Mouse (Mus musculus): ENCODE measurements around the gene Cnpy3.
"Not testable (repeated sequence)": the region's sequence is repeated elsewhere in the genome, so short reads cannot be mapped to it uniquely, and the experiment has no call there.

Cnpy3 gene

DNA sequence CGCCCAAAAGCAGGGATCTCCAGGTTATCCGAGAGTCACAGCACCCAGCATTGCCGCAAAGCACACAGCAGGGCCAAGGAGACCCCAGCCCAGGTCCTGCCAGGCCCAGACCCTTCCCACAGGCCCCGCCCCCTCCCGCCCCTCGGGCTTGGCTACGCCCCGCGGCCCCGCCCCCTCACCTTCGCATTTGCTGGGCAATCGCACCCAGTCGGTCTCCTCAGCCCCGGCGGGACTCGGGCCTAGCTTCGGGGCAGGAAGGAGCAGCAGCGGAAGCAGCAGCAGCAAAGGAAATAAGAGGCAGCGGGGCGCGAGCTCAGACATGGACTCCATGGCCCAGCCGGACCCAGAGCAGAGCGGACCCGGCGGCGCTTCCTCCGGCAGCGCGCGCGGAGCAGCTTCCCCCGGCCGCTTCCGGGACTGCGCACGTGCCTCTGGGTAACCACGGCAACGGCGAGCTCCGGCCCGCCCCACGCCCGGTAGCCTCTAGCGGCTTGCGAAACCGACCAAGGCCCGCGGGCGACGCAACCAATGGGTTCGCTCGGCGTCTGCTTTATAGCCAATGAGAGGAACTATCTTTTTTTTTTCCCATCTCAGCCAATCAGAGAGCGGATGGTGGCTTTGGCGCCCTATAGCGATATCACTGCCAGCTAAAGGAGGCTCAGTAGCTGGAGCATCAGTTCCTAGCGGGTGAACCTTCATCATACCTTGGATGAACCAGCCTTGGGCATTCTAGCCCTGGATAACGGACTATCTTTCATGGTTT, at the start of gene Cnpy3:
Cnpy3 (minus strand) TSS at position 421 of the 763 bp plus-strand sequence.
- peak; percentile 98 for DNase-seq (ENCODE audit: low read depth, low spot score)

DNA sequence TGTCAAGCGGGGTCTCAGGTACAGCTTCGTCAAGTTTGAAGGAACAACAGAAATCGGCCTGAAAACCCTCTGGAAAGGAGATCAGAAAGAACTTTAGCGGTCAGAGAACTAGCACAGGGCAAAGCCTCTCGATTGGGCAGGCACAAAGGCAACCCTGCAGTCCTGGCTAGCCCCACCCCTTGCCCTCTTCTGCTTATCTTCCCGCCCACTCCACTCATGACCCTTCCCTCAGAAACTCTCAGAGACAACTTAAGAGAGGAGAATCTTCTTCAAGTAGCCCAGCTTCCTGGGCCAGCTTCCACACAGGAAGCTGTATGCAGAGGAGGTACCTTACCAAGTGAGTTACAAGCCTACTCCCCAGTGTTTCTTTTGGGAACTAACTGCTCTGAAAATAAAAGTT, 49.7 kb upstream of the Cnpy3 start:
- DNase-seq (ENCODE audit: low read depth, low spot score), result no peak

DNA sequence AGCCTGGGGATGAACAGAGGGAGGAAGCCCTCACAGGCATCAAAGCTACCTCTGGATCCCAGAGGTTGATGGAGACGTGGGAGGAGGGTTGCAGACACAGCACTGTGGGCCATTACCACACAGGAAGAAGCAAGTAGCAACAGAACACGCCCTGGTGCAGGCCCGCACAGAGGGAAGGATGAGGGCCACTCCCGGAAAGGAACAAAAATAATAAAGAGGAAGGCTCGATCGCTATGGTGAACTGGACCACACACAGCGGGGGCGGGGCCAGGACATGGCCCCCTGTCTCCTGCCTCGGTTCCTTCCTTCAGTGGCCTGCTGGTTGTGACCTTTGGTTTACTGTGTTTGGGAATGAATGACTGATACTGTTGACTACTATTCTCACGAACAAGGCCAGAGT, 47.7 kb upstream of the Cnpy3 start:
- DNase-seq (ENCODE audit: low read depth, low spot score), result no peak

DNA sequence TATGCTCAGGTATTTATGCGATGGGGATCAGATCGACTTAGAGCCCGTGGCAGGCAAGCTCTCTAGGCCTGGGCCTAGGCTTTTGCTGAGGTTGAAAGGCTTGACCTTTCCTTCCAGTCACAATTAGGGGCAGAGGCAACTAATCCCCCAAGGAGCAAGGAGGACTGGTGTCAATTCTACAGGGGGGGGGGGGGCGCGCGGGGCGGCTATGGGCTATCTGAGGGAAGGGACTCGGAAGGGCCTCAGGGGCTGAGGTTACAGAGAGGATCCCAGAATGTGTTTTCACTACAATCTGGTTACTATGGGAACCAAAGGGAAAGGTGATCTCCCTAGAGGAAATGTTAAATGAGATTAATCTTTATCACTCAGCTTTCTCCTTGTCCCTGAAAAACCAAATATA, 45.4 kb upstream of the Cnpy3 start:
- DNase-seq (ENCODE audit: low read depth, low spot score), result no peak

DNA sequence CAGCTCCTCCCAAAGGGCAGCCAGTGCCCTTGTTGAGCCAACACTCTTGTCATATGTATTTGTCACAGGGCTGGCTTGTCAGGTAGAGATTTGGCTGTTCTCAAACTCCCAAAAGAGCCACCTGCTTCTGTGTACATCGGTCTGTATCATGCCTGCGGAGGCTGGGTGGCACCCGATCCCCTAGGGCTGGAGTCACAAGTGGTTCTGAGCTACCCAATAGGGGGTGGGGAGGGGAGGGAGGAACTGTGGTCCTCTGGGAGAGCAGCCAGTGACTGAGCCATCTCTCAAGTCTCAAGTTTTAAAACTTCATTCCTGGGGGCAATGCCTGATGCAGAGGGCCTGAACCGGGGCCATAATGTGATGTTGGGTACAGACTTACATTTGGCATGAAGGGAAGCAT, 44.7 kb upstream of the Cnpy3 start:
- no peak for DNase-seq (ENCODE audit: low read depth, low spot score)

DNA sequence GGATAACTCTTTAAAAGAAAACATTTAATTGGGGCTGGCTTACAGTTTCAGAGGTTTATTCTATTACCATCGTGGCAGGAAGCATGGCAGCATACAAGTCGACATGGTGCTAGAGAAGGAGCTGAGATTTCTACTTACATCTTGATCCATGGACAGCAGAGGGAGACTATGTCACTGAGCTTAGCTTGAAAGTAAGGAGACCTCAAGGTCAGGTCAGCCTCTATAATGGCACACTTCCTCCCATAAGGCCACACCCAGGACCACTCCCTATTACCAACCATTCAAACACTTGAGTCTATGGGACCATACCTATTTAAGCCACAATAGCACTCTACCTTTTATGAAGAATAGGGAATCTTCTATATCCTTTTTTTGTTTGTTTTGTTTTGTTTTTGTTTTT, 40.9 kb upstream of the Cnpy3 start:
- DNase-seq (ENCODE audit: low read depth, low spot score), result no peak

DNA sequence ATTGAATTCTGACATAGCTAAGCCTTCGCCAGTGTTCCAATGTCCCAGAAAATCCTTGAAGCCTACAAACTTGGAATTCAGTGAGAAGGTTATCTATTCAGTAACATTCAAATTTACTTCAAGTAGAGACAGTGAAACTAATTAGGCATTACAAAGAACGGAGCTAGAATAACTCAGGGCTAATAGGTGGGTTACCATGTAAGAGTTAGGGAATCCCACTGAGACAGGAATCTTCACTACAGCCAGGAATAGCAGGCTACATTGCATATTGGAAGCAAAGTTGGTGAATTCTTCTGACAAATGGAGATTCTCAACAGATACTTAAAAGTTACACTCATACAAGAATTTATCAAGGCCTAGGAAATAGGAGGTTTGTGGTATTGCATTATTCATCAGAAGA, 36.0 kb upstream of the Cnpy3 start:
- DNase-seq (ENCODE audit: low read depth, low spot score), result not testable (repeated sequence)

DNA sequence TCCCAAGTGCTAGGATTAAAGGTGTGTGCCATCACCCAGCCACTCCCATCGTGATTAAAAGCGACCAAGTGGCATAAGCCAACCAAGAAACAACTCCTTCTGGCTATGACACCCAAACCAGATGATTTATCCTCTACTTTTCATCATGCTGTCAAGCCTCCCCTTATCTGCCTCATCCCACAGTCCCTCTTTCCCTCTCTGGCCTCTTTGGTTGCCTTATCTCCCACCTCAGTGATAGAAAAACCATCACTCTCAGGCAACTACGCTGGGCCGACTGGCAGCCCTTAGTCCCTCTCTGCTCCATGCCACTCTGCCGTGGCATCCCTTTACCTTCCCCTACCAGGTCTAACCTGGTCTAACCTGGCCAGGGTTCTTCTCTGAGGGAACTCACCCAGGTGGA, 34.9 kb upstream of the Cnpy3 start:
- DNase-seq (ENCODE audit: low read depth, low spot score), result no peak

DNA sequence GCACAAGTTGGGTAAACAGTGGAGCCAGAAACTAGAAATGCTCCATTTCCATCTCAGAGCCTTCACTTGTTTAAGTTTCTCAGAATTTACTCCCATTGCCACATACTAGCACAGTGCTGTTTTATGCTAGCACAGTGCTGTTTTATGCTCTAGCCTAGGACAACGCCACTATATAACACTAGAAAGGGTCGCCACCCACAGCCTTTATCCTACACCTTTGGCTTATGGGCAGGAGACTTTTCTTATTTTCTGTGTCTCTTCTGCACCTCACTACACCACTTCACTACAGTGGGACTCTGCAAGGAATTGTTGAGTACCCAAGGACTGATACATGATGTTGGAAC, 31.2 kb upstream of the Cnpy3 start:
- DNase-seq (ENCODE audit: low read depth, low spot score), result no peak

DNA sequence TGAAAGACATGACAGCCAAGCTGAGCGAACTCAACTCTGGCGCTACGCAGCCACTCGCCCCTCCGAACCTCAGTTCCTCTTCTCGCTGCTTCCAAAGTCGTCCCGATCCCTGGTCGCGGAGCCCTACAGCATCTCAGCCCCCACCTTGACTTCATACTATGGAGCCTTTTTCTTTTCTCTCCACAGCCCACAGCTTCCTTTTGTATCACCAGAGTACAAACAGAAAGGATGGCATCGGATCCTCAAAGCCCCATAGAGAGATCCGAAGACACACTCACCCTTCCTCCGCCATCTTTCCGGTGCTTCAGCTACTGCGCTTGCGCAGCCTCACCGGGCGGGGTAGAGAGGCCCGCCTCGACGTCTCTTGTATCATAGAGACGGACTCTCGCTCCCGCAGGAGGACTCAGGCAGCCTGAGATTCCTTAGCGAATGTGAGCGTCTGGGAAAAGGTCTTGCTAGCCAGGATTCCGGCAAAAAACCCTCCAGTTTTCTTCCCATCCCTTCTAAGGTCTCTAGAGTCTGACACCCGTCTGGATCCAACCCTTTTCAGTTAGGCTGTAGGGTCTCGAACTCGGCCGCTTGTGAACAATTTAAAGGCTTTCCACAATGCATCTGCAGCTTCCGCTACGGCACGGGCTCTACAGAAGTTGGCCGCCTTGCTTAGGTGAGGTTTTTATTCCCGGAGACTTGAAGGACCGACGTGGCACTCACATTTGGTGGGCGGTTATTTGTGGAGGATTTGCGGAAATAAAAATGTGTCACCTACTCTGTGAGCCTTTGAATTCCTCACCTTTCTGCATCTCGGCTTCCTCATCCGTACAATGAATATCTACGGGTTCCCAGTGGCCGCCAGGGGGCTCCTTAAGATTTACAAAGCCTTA, 30.6 kb upstream of the Cnpy3 start, which contains the start of gene Rpl7l1:
Rpl7l1 (minus strand) TSS at position 332 of the 881 bp plus-strand sequence.
- peak; percentile 95 for DNase-seq (ENCODE audit: low read depth, low spot score)

DNA sequence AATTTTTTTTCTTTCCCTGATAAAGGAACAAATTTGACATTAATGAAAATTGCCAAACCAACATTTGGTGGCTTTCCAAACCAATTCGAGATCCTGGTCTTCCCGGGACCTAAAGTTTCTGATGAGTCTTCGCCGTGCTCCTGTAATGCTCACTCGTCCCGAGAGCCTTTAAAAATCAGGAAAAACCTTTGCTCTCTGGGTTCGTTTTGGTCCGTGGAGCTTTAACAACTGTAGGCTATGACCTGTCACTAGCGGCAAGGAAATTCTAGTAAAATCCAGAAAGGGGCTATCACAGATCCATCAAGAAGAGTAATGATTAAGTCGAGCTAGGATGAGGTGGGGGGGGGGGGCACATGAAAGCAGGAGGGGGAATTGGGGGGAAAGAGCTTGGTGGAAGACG, 29.9 kb upstream of the Cnpy3 start:
- DNase-seq (ENCODE audit: low read depth, low spot score), result peak; percentile 46

DNA sequence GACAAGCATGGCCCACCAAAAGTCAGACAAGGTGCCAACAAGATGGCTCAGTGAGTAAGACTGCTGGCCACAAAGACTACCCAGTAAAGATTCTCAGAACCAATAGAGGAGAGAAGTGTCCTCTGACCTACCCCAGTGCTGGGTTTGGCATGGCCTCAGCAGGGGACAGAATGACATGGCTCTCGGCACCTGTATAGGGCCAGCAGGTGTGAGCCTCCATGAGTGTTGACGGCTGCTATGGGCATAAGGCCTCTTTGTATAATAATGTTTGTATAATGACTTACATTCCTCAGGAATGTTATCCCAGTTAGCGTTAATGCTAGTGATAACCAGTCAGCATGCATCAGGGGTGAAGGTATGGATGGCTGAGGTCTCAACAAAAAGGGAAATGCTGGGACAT, 24.1 kb upstream of the Cnpy3 start:
- no peak for DNase-seq (ENCODE audit: low read depth, low spot score)

DNA sequence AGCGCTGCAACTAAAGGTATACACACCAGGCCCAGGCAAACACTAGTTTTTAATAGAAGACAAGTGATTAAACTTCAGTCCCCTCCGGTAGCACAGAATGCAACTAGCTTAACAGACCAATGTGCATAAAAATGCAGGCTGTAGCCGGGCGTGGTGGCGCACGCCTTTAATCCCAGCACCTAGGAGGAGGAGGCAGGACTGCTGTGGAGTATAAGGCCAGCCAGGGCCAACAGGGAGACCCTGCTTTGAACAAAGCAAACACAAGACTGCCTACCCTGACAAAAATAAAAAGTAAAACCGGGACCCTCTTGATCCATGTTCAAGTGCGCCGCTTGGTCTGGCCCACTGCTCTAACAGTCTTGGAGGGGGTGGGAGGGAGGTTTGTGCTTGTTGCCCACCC, 23.1 kb upstream of the Cnpy3 start:
- DNase-seq (ENCODE audit: low read depth, low spot score), result no peak

DNA sequence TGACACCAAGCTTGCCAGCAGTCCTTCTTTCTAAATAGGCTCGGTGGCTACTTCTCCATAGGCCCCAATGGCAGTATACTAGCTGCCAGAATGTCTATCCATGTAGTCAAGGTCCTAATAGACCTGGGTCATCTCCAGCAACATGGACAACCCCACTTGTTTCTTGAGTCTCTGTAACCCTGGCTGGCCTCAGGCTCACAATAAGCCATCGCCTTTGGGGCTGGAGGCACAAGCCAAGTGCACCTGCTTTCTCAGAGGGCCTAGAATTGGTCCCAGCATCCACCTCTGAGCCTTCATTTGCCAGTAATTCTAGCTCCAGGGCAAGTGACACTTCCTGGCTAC, 22.1 kb upstream of the Cnpy3 start:
- no peak for DNase-seq (ENCODE audit: low read depth, low spot score)

DNA sequence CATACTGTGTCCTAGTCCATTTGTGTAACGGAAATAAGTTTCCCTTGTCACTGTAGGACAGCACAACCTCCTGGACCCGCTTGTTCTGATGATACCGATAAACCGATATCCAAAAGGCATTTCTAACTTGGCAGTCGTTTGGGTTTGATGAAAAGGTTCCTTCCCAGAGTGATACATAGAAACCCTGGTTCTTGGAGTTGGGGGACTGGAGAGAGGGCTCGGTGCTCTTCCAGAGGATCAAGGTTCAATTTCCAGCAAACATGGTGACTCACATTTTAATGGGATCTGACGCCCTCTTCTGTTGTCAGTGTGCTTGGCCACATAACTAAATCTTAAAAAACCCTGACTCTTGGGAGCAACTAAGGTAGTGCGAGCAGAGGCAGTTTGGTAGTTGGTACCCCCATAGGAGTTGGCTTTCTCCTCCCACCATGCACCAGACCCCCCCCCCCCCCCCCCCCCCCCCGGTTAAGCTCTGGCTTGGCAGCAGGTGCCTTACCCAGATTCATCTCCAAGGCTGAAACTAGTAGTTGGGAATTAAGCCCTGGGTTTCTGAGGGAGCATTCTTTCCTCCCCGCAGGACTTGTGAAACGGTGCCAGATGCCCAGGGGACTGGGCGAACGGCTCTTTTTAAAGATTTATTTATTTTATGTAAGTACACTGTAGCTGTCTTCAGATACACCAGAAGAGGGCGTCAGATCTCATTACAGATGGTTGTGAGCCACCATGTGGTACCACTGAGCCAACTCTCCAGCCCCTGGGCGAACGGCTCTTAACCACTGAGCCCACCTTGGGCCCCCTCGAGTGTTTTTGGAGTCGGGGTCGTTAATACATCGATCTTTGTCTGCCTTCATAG, 21.5 kb upstream of the Cnpy3 start:
- DNase-seq (ENCODE audit: low read depth, low spot score), result peak; percentile 76

DNA sequence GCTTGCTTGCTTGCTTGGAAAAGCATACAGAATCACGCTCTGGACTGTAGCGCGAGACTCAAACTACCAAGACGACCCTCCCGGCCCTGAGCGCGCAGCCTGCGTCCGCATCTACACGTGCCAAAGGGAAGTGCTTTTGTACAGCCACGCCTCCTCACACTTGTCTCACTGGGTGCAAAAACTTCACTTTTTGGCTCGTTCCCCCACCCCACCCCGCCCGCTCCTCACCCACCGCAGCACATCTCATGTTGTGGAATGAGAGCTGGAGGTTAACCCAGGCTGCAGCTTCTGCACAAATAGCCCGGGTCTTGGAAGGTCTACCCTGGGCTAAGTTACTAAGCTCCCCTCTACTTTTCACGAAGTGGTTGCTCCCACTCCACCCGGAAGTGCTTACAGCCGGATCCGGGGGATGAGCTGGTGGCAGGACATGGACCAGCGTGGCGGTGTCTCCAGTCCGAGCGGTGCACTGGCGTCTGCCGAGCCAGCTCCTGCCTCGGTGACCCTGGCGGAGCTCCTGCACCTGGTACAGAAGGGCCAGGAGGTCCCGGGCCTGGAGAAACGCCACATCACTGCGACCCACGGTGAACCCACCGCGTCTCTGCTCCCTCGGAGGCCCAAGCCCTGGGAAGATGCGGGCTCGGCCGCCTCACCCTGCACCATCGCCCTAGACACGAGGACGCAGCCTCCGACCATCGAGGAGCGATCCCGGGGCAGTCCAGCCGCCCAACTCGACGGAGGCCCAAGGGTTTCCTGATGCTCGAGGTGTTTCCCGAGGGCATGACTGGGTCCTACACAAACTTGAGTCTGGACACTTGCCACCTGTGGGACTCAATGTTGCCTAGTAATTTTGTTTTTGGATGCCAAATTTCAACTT, 20.6 kb upstream of the Cnpy3 start, which contains the start of gene 2310039H08Rik:
2310039H08Rik (plus strand) TSS at position 232 of the 874 bp plus-strand sequence.
- peak; percentile 94 for DNase-seq (ENCODE audit: low read depth, low spot score)

DNA sequence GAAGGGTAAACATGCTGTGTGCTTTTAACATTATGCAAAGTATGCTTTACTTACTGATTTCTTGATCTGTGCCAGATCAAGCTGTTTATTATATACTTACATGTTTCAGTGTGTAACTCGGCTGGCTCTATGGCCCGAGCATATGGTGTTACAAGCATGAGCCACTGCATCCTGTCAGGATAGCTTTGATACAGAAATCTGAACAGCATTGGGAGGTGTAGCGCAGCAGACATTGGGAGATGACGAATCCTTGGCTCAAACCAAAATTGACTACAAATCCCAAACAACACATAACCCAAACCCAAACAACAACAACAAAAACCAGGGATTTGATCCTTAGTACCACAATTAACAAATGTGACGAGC, 20.0 kb upstream of the Cnpy3 start:
- no peak for DNase-seq (ENCODE audit: low read depth, low spot score)

DNA sequence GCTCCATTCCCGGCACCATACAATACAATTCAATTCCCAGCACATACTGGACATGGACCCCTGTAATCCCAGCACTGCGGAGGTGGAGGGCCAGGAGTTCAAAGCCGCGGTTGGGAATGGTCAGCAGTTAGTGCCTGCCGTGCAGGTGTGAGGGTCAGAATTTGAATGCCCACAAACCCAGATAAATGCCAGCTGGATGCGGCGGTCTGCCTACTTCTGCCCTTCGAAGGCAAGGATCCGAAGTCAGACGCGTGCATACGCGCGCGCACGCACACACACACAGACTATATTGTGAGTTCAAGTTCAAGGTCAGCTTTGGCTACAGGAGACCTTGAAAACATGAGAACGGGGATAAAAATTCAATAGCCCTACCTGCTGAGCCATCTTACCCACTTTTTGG, 19.6 kb upstream of the Cnpy3 start:
- DNase-seq (ENCODE audit: low read depth, low spot score), result no peak

DNA sequence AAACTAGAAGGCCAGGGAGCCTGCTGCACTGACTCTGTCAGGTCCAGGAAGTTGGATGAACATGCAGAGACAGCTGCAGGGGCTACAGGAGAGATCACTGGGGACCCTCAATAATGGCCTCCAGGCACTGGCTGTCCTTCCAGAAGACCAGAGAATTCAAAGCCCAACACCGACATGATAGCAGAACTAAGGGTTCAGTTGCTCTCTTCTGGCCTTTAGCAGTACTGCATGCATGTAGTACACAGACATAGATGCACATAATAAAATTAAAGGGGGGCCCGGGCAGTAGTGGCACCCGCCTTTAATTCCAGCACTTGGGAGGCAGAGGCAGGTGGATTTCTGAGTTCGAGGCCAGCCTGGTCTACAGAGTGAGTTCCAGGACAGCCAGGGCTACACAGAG, 19.0 kb upstream of the Cnpy3 start:
- peak; percentile 33 for DNase-seq (ENCODE audit: low read depth, low spot score)

DNA sequence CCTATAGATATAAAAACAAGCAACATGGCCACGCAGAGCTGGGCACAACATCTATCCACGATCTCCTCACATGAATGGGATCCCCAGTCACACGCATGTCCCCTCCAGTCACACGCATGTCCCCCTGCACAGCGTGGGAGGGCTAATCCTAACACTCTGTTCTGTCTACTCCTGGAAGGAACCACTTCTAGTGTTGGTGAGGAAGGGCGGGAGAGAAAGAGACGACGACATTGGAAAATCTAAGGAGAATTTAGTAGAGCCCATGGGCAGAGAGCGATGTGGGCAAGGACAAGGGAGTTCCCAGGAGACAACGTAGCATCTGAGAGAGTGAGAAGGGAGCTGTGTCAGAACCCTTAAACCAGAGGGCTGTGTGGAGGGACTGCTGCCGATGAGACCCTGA, 18.5 kb upstream of the Cnpy3 start:
- DNase-seq (ENCODE audit: low read depth, low spot score), result no peak

DNA sequence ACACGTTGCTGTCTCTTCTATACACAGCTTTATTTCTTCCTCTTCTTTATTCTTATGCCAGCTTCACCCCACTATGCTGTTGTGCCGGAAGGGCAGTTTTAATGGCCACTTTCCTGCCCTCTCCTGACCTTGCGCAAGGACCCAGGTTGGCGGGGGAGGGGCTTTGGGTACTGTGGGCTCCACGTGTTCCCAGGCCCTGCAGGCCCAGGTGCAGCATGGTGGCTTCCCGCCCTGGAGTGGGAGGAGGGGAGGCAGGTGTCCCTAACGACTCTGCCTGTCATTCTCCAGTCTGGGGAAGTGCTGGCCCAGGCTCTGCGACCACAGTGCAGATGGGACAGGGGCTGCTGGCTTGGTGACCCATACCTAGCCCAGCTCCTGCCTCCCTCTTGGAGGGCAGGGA, 15.9 kb upstream of the Cnpy3 start:
- DNase-seq (ENCODE audit: low read depth, low spot score), result no peak
